14 mouse cellular contexts compared by ENCODE assay signal in genomic region chr4:141901711-141902478, GRCm38 (mm10). TPM values are rescaled to one million over a fixed set of nuclear protein-coding genes. Genes with fewer than 3 reads are reported as not detected.
DNase-seq lines count a peak whose midpoint lies in the region; ATAC-seq and TF ChIP-seq lines count a peak whose summit lies in the region.
"Had no signal": no experiment of that assay in that cellular context is flagged by ENCODE, and none has a peak within 500 bp of the region (broad histone marks: within the 10 kb centered on the region; RNA-seq: fewer than 3 reads in every experiment).

No protein-coding gene starts in this region.

- no peak for TF ChIP-seq CTCF in layer of hippocampus, adult 2 months (conservative IDR thresholded peaks at IDR 0.05)

- peak overlapping the region; percentile 51; the same call in 1 of the 2 replicates for H3K27ac ChIP-seq in layer of hippocampus, adult 2 months
- H3K27ac ChIP-seq in forebrain, embryonic 10.5 days = peak overlapping the region; percentile 87
- peak overlapping the region; percentile 76 for H3K27ac ChIP-seq in hindbrain, embryonic 16.5 days (ENCODE audit: low read depth, low read length)
- H3K27ac ChIP-seq in neural tube, embryonic 14.5 days (ENCODE audit: low read depth, low read length) = peak overlapping the region; percentile 71
- H3K27ac ChIP-seq: stomach, embryonic 15.5 days had no signal

- H3K4me2 ChIP-seq in hindbrain, embryonic 16.5 days (ENCODE audit: low read length) = peak overlapping the region; percentile 27; the same call in 1 of the 2 replicates
- H3K4me2 ChIP-seq in neural tube, embryonic 14.5 days (ENCODE audit: low read depth, low read length) = no peak overlapping the region
- H3K4me2 ChIP-seq: heart, embryonic 12.5 days; stomach, embryonic 15.5 days had no signal

- H3K4me1 ChIP-seq in forebrain, embryonic 10.5 days = peaks cover 68% of the 10 kb centered on the region
- H3K4me1 ChIP-seq in hindbrain, embryonic 16.5 days (ENCODE audit: control insufficient read depth, insufficient read depth, low read depth, low read length) = peaks cover 23% of the 10 kb centered on the region
- peaks cover 10% of the 10 kb centered on the region for H3K4me1 ChIP-seq in neural tube, embryonic 14.5 days (ENCODE audit: control insufficient read depth, insufficient read depth, low read length)

- H3K36me3 ChIP-seq in forebrain, embryonic 10.5 days (replicated peaks) = no peaks in the 10 kb centered on the region
- H3K36me3 ChIP-seq in hindbrain, embryonic 16.5 days (ENCODE audit: control insufficient read depth, insufficient read depth, low read length) = no peaks in the 10 kb centered on the region
- H3K36me3 ChIP-seq in neural tube, embryonic 14.5 days (ENCODE audit: control insufficient read depth, insufficient read depth, low read length) = no peaks in the 10 kb centered on the region
- H3K36me3 ChIP-seq: heart, embryonic 12.5 days; stomach, embryonic 15.5 days had no signal

- WGBS in forebrain, embryonic 10.5 days = 39% methylated on average over 17 of the region's 17 CpGs
- 23% methylated on average over 17 of the region's 17 CpGs for whole genome bisulfite sequencing in hindbrain, embryonic 16.5 days
- 13% methylated on average over 17 of the region's 17 CpGs for WGBS in neural tube, embryonic 14.5 days

- peak in 1 of 2 experiments; percentile 20 for DNase-seq in layer of hippocampus, adult 2 months (ENCODE audit: low spot score in 2 of 2)
- DNase-seq in layer of hippocampus, adult 9-10 months (ENCODE audit: low spot score) = no peak
- peak; percentile 42 for DNase-seq in forebrain, embryonic 10.5 days (ENCODE audit: extremely low spot score, low spot score)
- no peak for DNase-seq in heart, postnatal 25 days (ENCODE audit: low spot score)
- no peak for DNase-seq in c-Kit-positive CD71-positive TER-119-positive erythroid progenitor cells, embryonic 14.5 days (ENCODE audit: low spot score)
- DNase-seq: liver, postnatal 0 days; right cerebral cortex, adult 18-20 months had no signal

- intact Hi-C loops in heart, postnatal 25 days (cut with DNase I) = no loop called here

- no peaks in the 10 kb centered on the region for H3K9me3 ChIP-seq in forebrain, embryonic 10.5 days
- H3K9me3 ChIP-seq in hindbrain, embryonic 16.5 days (ENCODE audit: control insufficient read depth, low read length) = no peaks in the 10 kb centered on the region
- H3K9me3 ChIP-seq in neural tube, embryonic 14.5 days (ENCODE audit: control insufficient read depth, low read length) = no peaks in the 10 kb centered on the region
- H3K9me3 ChIP-seq: heart, embryonic 12.5 days; stomach, embryonic 15.5 days had no signal

- no peak overlapping the region for H3K4me3 ChIP-seq in layer of hippocampus, adult 2 months
- peak overlapping the region; percentile 23; the same call in 1 of the 2 replicates for H3K4me3 ChIP-seq in forebrain, embryonic 10.5 days
- no peak overlapping the region for H3K4me3 ChIP-seq in hindbrain, embryonic 16.5 days (ENCODE audit: low read length)
- H3K4me3 ChIP-seq in neural tube, embryonic 14.5 days (ENCODE audit: low read depth, low read length) = no peak overlapping the region
- H3K4me3 ChIP-seq: heart, embryonic 12.5 days; stomach, embryonic 15.5 days had no signal

- peak; percentile 68 for ATAC-seq in hindbrain, embryonic 16.5 days
- peak; percentile 66 for ATAC-seq in neural tube, embryonic 14.5 days (ENCODE audit: low read depth)
- ATAC-seq in megakaryocyte progenitor cell, adult 5-6 weeks (replicated peaks; ENCODE audit: poor library complexity) = no peak
- ATAC-seq: liver, postnatal 0 days had no signal

- peak overlapping the region; percentile 49 for H3K9ac ChIP-seq in hindbrain, embryonic 16.5 days (ENCODE audit: low read depth, low read length)
- peak overlapping the region; percentile 21; the same call in 1 of the 2 replicates for H3K9ac ChIP-seq in neural tube, embryonic 14.5 days (replicated peaks; ENCODE audit: low read depth, low read length)
- H3K9ac ChIP-seq: heart, embryonic 12.5 days; liver, postnatal 0 days; stomach, embryonic 15.5 days had no signal

- peaks cover 16% of the 10 kb centered on the region; the same call in 1 of the 2 replicates for H3K27me3 ChIP-seq in forebrain, embryonic 10.5 days (ENCODE audit: poor library complexity, severe bottlenecking)
- no peaks in the 10 kb centered on the region for H3K27me3 ChIP-seq in hindbrain, embryonic 16.5 days (replicated peaks; ENCODE audit: control insufficient read depth, insufficient read depth, low read length)
- H3K27me3 ChIP-seq in neural tube, embryonic 14.5 days (ENCODE audit: control insufficient read depth, insufficient read depth, low read length) = no peaks in the 10 kb centered on the region
- H3K27me3 ChIP-seq: heart, embryonic 12.5 days; stomach, embryonic 15.5 days had no signal

RNA-seq across cellular contexts. Expression of gene Efhd2, which starts 27.2 kb away (rescaled TPM):
- 100 to 1,000 TPM; 139 to 140 TPM for total RNA-seq in layer of hippocampus, adult 2 months (2021)
- 39.5 and 41.5 TPM in 2 replicates for polyA plus RNA-seq in forebrain, embryonic 10.5 days (2016; fragmentation: Nextera tagmentation; extraction: Ambion mirVana)
- 77.6 and 78.6 TPM in 2 replicates for polyA plus RNA-seq in hindbrain, embryonic 16.5 days (2015; fragmentation: Nextera tagmentation; extraction: Ambion mirVana)
- 33.2 and 36.3 TPM in 2 replicates for polyA plus RNA-seq in neural tube, embryonic 14.5 days (2014; fragmentation: Nextera tagmentation; extraction: Ambion mirVana)
- total RNA-seq in megakaryocyte progenitor cell, adult 5-6 weeks (2015) = 42.2 and 49.9 TPM in 2 replicates
- total RNA-seq in megakaryocyte progenitor cell, adult 5-6 weeks (2017) = 53.6 and 58.1 TPM in 2 replicates
- 10 to 100 TPM; 16.4 to 21.6 TPM for total RNA-seq in heart, postnatal 25 days (2021)

RNA-seq across cellular contexts. Expression of gene Ctrc, which starts 55.7 kb away (rescaled TPM):
- total RNA-seq in layer of hippocampus, adult 2 months (2021) = not detected
- not detected in 2 replicates for polyA plus RNA-seq in forebrain, embryonic 10.5 days (2016; fragmentation: Nextera tagmentation; extraction: Ambion mirVana)
- not detected in 2 replicates for polyA plus RNA-seq in hindbrain, embryonic 16.5 days (2015; fragmentation: Nextera tagmentation; extraction: Ambion mirVana)
- not detected in 2 replicates for polyA plus RNA-seq in neural tube, embryonic 14.5 days (2014; fragmentation: Nextera tagmentation; extraction: Ambion mirVana)
- total RNA-seq in megakaryocyte progenitor cell, adult 5-6 weeks (2015) = not detected in 2 replicates
- total RNA-seq in megakaryocyte progenitor cell, adult 5-6 weeks (2017) = not detected in 2 replicates
- total RNA-seq in heart, postnatal 25 days (2021) = not detected
- total RNA-seq: layer of hippocampus, postnatal 36 days; monocyte, adult 5-6 weeks had no signal
- polyA plus RNA-seq: heart, embryonic 12.5 days; liver, postnatal 0 days had no signal
